Mouse (Mus musculus) midbrain, embryonic 16.5 days (tissue): ENCODE measurements around the gene Gm45234. TPM values are rescaled to one million over a fixed set of nuclear protein-coding genes. Genes with fewer than 3 reads are reported as not detected.

Source experiments
- ATAC-seq: fragments of 200-750 bp; cut with Nextera tagmentation; 2 replicates; pipeline ENCODE4 v1.8.0; 2017; ENCODE audit warnings: moderate TSS enrichment
- H3K27ac ChIP-seq: fragments of 300-500 bp; sonication (generic); 2 replicates; pipeline ENCODE4 v1.5.1; 2014; ENCODE audit warnings: mild to moderate bottlenecking, low read length, mixed read lengths
- H3K27me3 ChIP-seq: fragments of 300-500 bp; sonication (generic); 2 replicates; pipeline ENCODE4 v1.6.1; 2014; ENCODE audit warnings: low read depth, low read length, mixed read lengths; ENCODE audit not compliant: control insufficient read depth, insufficient read depth
- H3K36me3 ChIP-seq: fragments of 300-500 bp; sonication (generic); 2 replicates; pipeline ENCODE4 v1.6.1; 2014; ENCODE audit warnings: mild to moderate bottlenecking, low read length, moderate library complexity, mixed read lengths; ENCODE audit not compliant: control insufficient read depth, insufficient read depth
- H3K4me1 ChIP-seq: fragments of 300-500 bp; sonication (generic); 2 replicates; pipeline ENCODE4 v1.6.1; 2014; ENCODE audit warnings: mild to moderate bottlenecking, low read length, mixed read lengths; ENCODE audit not compliant: control insufficient read depth, insufficient read depth
- H3K4me2 ChIP-seq: fragments of 300-500 bp; sonication (generic); 2 replicates; pipeline ENCODE4 v1.6.1; 2014; ENCODE audit warnings: mild to moderate bottlenecking, low read length, mixed read lengths
- H3K4me3 ChIP-seq: fragments of 300-500 bp; sonication (generic); 2 replicates; pipeline ENCODE4 v1.5.1; 2014; ENCODE audit warnings: low read depth, mild to moderate bottlenecking, low read length, moderate library complexity, mixed read lengths
- H3K9ac ChIP-seq: fragments of 300-500 bp; sonication (generic); 2 replicates; pipeline ENCODE4 v1.6.1; 2014; ENCODE audit warnings: low read depth, low read length, mixed read lengths
- H3K9me3 ChIP-seq: fragments of 300-500 bp; sonication (generic); replicated peaks from 2 replicates; pipeline ENCODE4 v1.6.1; 2014; ENCODE audit warnings: mild to moderate bottlenecking, low read length, mixed read lengths; ENCODE audit not compliant: control insufficient read depth, poor library complexity, severe bottlenecking
- WGBS: fragments of 180-500 bp; shearing (Covaris S2); extraction: QIAGEN DNeasy Blood & Tissue Kit; methylation state at CpG from one replicate; pipeline ENCODE4 v1.1.7; 2014; 5-methylcytosine and 5-hydroxymethylcytosine counted together
- microRNA counts: library from miRNA; unstranded; fragments of <30 nt; microRNA quantifications from one replicate; lab custom pipeline; 2016
- microRNA-seq: library from miRNA; unstranded; fragments of <30 nt; microRNA quantifications from one replicate; pipeline ENCODE4, GENCODE M21; 2017
- polyA plus RNA-seq: library from polyadenylated mRNA; unstranded; fragments of >200 nt; fragmentation: Nextera tagmentation; extraction: Ambion mirVana; gene quantifications from 2 replicates; pipeline ENCODE4 v1.2.1, GENCODE M21; 2015

The Gm45234 gene
- polyA plus RNA-seq, 1 experiment from 2014 or later = not detected

DNA sequence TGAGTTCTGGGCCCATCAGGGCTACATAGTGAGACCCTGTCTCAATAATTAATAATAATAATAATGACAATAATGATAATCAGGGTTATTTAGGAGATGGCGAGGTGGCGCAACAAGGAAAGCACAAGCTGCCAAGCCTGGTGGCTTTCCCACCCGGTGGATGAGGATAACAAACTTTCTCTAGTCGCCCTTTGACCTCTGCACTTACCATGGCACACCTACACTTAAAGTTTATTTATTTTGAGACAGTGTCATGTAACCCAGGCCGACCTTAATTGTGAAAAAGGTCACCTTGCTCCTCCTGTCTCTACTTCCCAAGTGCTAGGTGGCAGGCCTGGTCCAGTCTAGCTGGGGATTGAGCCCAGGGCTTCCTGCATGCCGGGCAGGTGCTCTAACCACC lies 57.1 kb downstream of the Gm45234 start:
- no peak overlapping the region for H3K4me3 ChIP-seq
- H3K27me3 ChIP-seq = no peaks in the 10 kb centered on the region
- 86% methylated on average over 6 of the region's 6 CpGs for WGBS
- H3K36me3 ChIP-seq = peaks cover 12% of the 10 kb centered on the region
- H3K4me2 ChIP-seq = no peak overlapping the region
- H3K9me3 ChIP-seq = no peaks in the 10 kb centered on the region
- no peak for ATAC-seq
- H3K4me1 ChIP-seq = no peaks in the 10 kb centered on the region
- H3K9ac ChIP-seq = no peak overlapping the region
- no peak overlapping the region for H3K27ac ChIP-seq

DNA sequence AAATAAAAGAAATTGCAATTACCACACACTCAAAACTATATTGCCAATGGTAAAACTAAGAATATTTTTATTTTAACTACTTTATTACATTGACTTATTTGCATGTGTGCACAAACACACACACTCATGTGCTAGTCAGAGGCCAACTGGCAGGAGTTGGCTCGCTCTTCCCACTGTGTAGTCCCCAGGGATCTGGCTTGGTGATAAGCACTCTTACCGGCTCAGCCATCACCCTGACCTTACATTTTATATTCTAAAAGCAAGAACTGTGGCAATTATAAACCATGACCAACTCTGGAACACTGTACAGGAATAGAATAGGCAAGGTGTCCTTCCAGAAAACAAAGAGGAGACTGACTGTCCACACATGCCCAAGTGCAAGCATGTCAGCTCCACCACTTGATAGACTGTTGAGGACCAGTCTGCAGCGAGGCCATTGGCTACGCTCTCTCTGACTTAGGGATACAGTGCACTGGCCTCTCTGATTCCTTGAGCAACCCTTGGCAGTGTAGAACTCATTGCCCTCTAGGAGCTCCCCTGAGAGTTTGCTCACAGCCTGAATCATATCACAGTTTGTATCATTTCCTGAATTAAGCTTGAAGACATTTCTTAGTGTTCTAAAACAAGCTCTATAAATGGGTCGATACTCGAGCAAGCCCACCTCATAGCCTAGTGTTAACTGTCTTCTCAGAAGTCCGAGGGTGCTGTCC lies 59.2 kb downstream of the Gm45234 start:
- H3K4me1 ChIP-seq = no peaks in the 10 kb centered on the region
- 0 out of 2 replicates have a peak, but pooled peaks cover 3% of the 10 kb centered on the region for H3K36me3 ChIP-seq
- H3K27me3 ChIP-seq = no peaks in the 10 kb centered on the region
- WGBS = 96% methylated on average over 7 of the region's 7 CpGs
- H3K4me3 ChIP-seq = no peak overlapping the region
- no peak overlapping the region for H3K4me2 ChIP-seq
- no peaks in the 10 kb centered on the region for H3K9me3 ChIP-seq
- no peak for ATAC-seq
- H3K27ac ChIP-seq = no peak overlapping the region
- no peak overlapping the region for H3K9ac ChIP-seq

DNA sequence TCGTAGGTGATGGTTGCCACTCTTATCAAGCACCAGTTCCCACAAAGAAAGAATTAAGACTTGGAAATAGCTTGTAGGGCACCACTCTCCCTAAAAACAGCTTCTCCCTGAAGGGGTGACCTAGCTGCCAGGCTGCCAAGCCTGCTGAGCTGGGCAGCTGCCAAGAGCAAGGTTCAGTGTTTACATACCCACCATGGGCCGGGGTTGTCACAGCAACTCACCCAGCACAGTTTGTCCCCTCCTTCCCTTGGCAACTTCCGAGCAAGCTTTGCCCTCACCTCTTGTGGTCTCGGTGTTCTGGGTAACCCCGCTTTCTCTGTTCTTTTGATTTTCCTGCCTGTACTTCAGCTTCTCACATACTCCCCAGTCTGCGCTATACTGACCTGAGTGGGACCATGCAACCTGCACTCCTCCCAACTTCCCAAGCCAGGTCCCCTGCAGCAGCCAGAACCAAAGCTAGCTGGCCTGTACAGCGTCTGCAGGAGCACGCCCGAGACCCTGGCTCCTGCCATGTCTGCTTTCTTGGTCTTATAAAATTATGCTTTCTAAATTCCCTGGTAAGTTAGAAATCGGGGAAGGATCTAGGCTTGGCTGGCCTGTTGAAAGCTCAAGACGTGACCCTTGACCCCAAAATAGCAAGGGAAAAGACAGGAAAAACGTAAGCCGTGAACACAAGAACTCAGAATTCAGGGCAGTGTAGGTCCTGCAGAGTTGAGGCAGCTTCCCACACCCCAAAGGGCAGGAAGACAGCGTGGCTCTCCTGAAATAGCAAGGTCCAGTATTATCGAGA lies 61.5 kb downstream of the Gm45234 start:
- 69% methylated on average over 15 of the region's 15 CpGs for WGBS
- 0 out of 2 replicates have a peak overlapping the region, but pooled peaks have one; percentile 1 for H3K27ac ChIP-seq
- no peak overlapping the region for H3K4me3 ChIP-seq
- no peak overlapping the region for H3K9ac ChIP-seq
- peak; percentile 76 for ATAC-seq
- no peaks in the 10 kb centered on the region for H3K9me3 ChIP-seq
- no peak overlapping the region for H3K4me2 ChIP-seq
- H3K36me3 ChIP-seq = 0 out of 2 replicates have a peak, but pooled peaks cover 3% of the 10 kb centered on the region
- H3K4me1 ChIP-seq = no peaks in the 10 kb centered on the region
- no peaks in the 10 kb centered on the region for H3K27me3 ChIP-seq

DNA sequence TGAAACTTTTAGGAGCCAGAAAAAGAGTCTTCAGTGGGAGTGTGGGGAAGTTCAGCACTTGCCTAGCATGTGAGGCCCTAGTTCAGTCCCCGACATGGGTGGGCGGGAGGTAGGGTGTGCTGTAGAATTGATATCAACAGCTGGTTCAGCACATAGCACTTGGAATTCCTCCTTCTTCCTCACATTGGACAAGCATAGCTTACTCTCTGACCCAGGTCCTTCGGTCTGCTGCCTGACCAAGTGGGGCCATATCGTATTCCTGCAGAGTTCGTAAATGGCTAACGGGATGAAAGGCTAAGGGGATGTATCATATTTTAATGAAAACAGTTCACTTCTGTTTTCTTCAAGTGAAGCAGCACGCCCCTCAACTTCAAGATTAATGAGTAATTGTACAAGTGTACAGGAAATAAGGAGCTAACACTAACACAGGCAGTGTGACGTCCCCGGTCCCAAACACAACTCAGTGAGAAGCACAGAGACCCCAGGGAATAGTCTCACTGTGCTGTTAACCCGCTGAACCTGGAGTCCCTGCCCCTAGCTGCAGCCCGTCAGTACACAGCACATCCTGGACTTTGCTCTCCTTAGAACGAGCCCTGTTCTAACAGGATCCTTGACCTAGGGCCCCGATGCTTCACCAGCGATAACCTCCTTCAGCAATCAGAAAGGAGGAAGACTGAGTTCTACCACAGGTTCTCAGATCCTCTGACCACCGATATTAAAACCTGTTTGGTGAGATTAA lies 62.4 kb downstream of the Gm45234 start:
- no peak overlapping the region for H3K4me3 ChIP-seq
- H3K27ac ChIP-seq = peak overlapping the region; percentile 11; the same call in 1 of the 2 replicates
- no peak overlapping the region for H3K4me2 ChIP-seq
- no peaks in the 10 kb centered on the region for H3K9me3 ChIP-seq
- H3K4me1 ChIP-seq = no peaks in the 10 kb centered on the region
- H3K9ac ChIP-seq = no peak overlapping the region
- H3K27me3 ChIP-seq = no peaks in the 10 kb centered on the region
- WGBS = 87% methylated on average over 15 of the region's 15 CpGs
- no peaks in the 10 kb centered on the region for H3K36me3 ChIP-seq
- no peak for ATAC-seq

DNA sequence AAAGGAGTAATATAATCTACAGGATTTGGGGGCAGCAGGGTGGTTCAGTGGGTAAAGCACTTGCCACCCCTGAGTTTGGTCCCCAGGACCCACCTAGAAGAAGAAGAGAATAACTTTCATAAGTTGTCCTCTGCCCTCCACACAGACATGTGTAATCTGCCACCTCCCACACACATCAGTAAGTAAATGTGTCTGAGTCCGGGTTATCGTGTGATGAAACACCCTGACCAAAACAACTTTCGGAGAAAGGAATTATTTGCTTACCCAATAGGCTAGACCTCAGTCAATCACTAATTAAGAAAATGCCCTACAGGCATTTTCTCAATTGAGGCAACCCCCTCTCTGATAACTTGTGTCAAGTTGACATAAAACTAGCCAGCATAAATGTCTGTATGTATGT lies 65.3 kb downstream of the Gm45234 start:
- no peaks in the 10 kb centered on the region for H3K9me3 ChIP-seq
- H3K27ac ChIP-seq = no peak overlapping the region
- 97% methylated on average over 3 of the region's 3 CpGs for WGBS
- H3K4me2 ChIP-seq = no peak overlapping the region
- H3K27me3 ChIP-seq = no peaks in the 10 kb centered on the region
- H3K36me3 ChIP-seq = no peaks in the 10 kb centered on the region
- ATAC-seq = no peak
- no peak overlapping the region for H3K4me3 ChIP-seq
- no peaks in the 10 kb centered on the region for H3K4me1 ChIP-seq
- no peak overlapping the region for H3K9ac ChIP-seq

MicroRNAs within 50 kb of the gene (microRNA counts, 519-probe panel; counts per million panel counts)
- microRNA mmu-miR-141 (lab: Ali Mortazavi, UCI) = 1,550 counts per million, percentile 29 among the panel's probes with 10 or more counts
- microRNA mmu-miR-200c (lab: Ali Mortazavi, UCI) = 1,838 counts per million, percentile 39 among the panel's probes with 10 or more counts

Small RNA genes within 50 kb of the gene (microRNA-seq; reads per million reads assigned to microRNA genes)
- 18.8 reads per million, percentile 36 among the genes with 10 or more reads in this experiment for gene Mir141
- gene Mir200c = 94.8 reads per million, percentile 53 among the genes with 10 or more reads in this experiment

Other genes with a start within 250 kb of the Gm45234 start
- gene C1ra, start 243.6 kb downstream of the Gm45234 start, polyA plus RNA-seq = 0.31 and 0.36 TPM in 2 replicates
- 0.73 and 0.89 TPM in 2 replicates for gene C1s1, start 213.7 kb downstream of the Gm45234 start, polyA plus RNA-seq
- gene C1rb, start 185.7 kb downstream of the Gm45234 start, polyA plus RNA-seq = not detected in 2 replicates
- 0.21 and 0.26 TPM in 2 replicates for gene C1s2, start 119.9 kb downstream of the Gm45234 start, polyA plus RNA-seq
- gene Lpcat3, start 93.0 kb downstream of the Gm45234 start, polyA plus RNA-seq = 40.5 and 43.8 TPM in 2 replicates
- gene Emg1, start 43.8 kb downstream of the Gm45234 start, polyA plus RNA-seq = 95.3 and 101 TPM in 2 replicates
- 240 and 245 TPM in 2 replicates for gene Phb2, start 43.7 kb downstream of the Gm45234 start, polyA plus RNA-seq
- gene Ptpn6, start 17.3 kb downstream of the Gm45234 start, polyA plus RNA-seq = 2.4 and 4.0 TPM in 2 replicates
- gene Grcc10, start 14.6 kb downstream of the Gm45234 start, polyA plus RNA-seq = 665 and 679 TPM in 2 replicates
- gene Atn1, start 503 bp upstream of the Gm45234 start, polyA plus RNA-seq = 28.9 and 29.3 TPM in 2 replicates
- 94.4 and 138 TPM in 2 replicates for gene Eno2, start 13.7 kb upstream of the Gm45234 start, polyA plus RNA-seq
- 5.7 and 6.3 TPM in 2 replicates for gene Lrrc23, start 23.7 kb upstream of the Gm45234 start, polyA plus RNA-seq
- gene Spsb2, start 52.6 kb upstream of the Gm45234 start, polyA plus RNA-seq = 9.6 and 10.1 TPM in 2 replicates
- gene Tpi1, start 58.3 kb upstream of the Gm45234 start, polyA plus RNA-seq = 415 and 461 TPM in 2 replicates
- gene Usp5, start 73.5 kb upstream of the Gm45234 start, polyA plus RNA-seq = 220 and 223 TPM in 2 replicates
- 18.2 and 19.5 TPM in 2 replicates for gene Cdca3, start 73.5 kb upstream of the Gm45234 start, polyA plus RNA-seq
- gene Gnb3, start 84.3 kb upstream of the Gm45234 start, polyA plus RNA-seq = 2.3 and 2.4 TPM in 2 replicates
- gene P3h3, start 101.7 kb upstream of the Gm45234 start, polyA plus RNA-seq = 13.4 and 15.4 TPM in 2 replicates
- 36.6 and 40.0 TPM in 2 replicates for gene Gpr162, start 108.0 kb upstream of the Gm45234 start, polyA plus RNA-seq
- 0.11 TPM in 1 of 2 replicates, not detected in the other for gene Cd4, start 132.2 kb upstream of the Gm45234 start, polyA plus RNA-seq
- gene Lag3, start 155.7 kb upstream of the Gm45234 start, polyA plus RNA-seq = 2.5 and 3.9 TPM in 2 replicates
- 700 and 743 TPM in 2 replicates for gene Ptms, start 164.1 kb upstream of the Gm45234 start, polyA plus RNA-seq
- 543 and 556 TPM in 2 replicates for gene Mlf2, start 175.4 kb upstream of the Gm45234 start, polyA plus RNA-seq
- gene Cops7a, start 209.5 kb upstream of the Gm45234 start, polyA plus RNA-seq = 87.6 and 94.0 TPM in 2 replicates
- 69.1 and 87.1 TPM in 2 replicates for gene Pianp, start 240.7 kb upstream of the Gm45234 start, polyA plus RNA-seq